Mouse (Mus musculus): ENCODE data around the gene Vmn2r121.

Gene Vmn2r121

GRCm38 (mm10) chrX:124135852-124136251 is at the start of gene Vmn2r121:
Vmn2r121 (minus strand) TSS chrX:124135952.
- CTCF ChIA-PET: no interaction called here
- POLR2A ChIA-PET: no interaction called here
